Mouse (Mus musculus): Measurements from ENCODE around the gene Rcn3.

- TF ChIP-seq CTCF (IDR thresholded peaks at IDR 0.05; ENCODE audit: low read depth, low read length) (no peak), POLR2A (IDR thresholded peaks at IDR 0.05; ENCODE audit: borderline replicate concordance, low read depth, low read length) (no peak)
Observed at GRCm38 (mm10) chr7:45045741-45046140, 46.3 kb downstream of the Rcn3 start.

All from bone marrow macrophage, adult 2 months (primary cell).